Mouse (Mus musculus) midbrain, postnatal 0 days (tissue): Measurements from ENCODE around the gene Atp6v1e1. TPM values are rescaled to one million over a fixed set of nuclear protein-coding genes. Genes with fewer than 3 reads are reported as not detected.

Experiments
- ATAC-seq: fragments of 200-750 bp; cut with Nextera tagmentation; 2 replicates; pipeline ENCODE4 v1.8.0; 2017; ENCODE audit warnings: moderate number of reproducible peaks, mild to moderate bottlenecking, moderate TSS enrichment, moderate library complexity; ENCODE audit not compliant: low FRiP score
- DNase-seq: peaks from one replicate; pipeline ENCODE4 v3.0.0-alpha.2; 2015; ENCODE audit warnings: low spot score
- H3K27ac ChIP-seq: fragments of 300-500 bp; sonication (generic); 2 replicates; pipeline ENCODE4 v1.5.1; 2014; ENCODE audit warnings: low read depth, mild to moderate bottlenecking, low read length, mixed read lengths
- H3K27me3 ChIP-seq: fragments of 300-500 bp; sonication (generic); 2 replicates; pipeline ENCODE4 v1.6.1; 2014; ENCODE audit warnings: low read length, control low read depth, mixed read lengths; ENCODE audit not compliant: insufficient read depth
- H3K36me3 ChIP-seq: fragments of 300-500 bp; sonication (generic); 2 replicates; pipeline ENCODE4 v1.6.1; 2014; ENCODE audit warnings: low read length, control low read depth, mixed read lengths; ENCODE audit not compliant: insufficient read depth
- H3K4me1 ChIP-seq: fragments of 300-500 bp; sonication (generic); 2 replicates; pipeline ENCODE4 v1.6.1; 2014; ENCODE audit warnings: mild to moderate bottlenecking, control low read depth, antibody characterized with exemption, low read length, mixed read lengths; ENCODE audit not compliant: insufficient read depth
- H3K4me2 ChIP-seq: fragments of 300-500 bp; sonication (generic); 2 replicates; pipeline ENCODE4 v1.6.1; 2014; ENCODE audit warnings: low read depth, mild to moderate bottlenecking, low read length, mixed read lengths; ENCODE audit not compliant: poor library complexity, severe bottlenecking
- H3K4me3 ChIP-seq: fragments of 300-500 bp; sonication (generic); 2 replicates; pipeline ENCODE4 v1.5.1; 2014; ENCODE audit warnings: low read depth, mild to moderate bottlenecking, low read length, moderate library complexity
- H3K9ac ChIP-seq: fragments of 300-500 bp; sonication (generic); replicated peaks from 2 replicates; pipeline ENCODE4 v1.6.1; 2014; ENCODE audit warnings: mild to moderate bottlenecking, low read length, moderate library complexity, mixed read lengths; ENCODE audit not compliant: poor library complexity, severe bottlenecking
- H3K9me3 ChIP-seq: fragments of 300-500 bp; sonication (generic); 2 replicates; pipeline ENCODE4 v1.6.1; 2016; ENCODE audit warnings: low read length, control low read depth
- CTCF ChIP-seq: IDR thresholded peaks from 2 replicates; pipeline ENCODE4 v1.5.1; 2016; ENCODE audit warnings: antibody characterized with exemption, mild to moderate bottlenecking
- WGBS: fragments of 180-500 bp; shearing (Covaris S2); extraction: QIAGEN DNeasy Blood & Tissue Kit; methylation state at CpG from one replicate; pipeline ENCODE4 v1.1.7; 2014; 5-methylcytosine and 5-hydroxymethylcytosine counted together
- microRNA-seq: library from miRNA; unstranded; fragments of <30 nt; microRNA quantifications from one replicate; pipeline ENCODE4, GENCODE M21; 2016; ENCODE audit warnings: borderline number of aligned reads
- polyA plus RNA-seq: library from polyadenylated mRNA; unstranded; fragments of >200 nt; fragmentation: Nextera tagmentation; extraction: Ambion mirVana; gene quantifications from 2 replicates; pipeline ENCODE4 v1.2.1, GENCODE M21; 2015
- total RNA-seq: library from RNA; depleted of rRNA; stranded (reverse); fragments of >200 nt; gene quantifications from 2 replicates; pipeline ENCODE4 v1.2.3, GENCODE M21; 2014; rRNA removed

Gene Atp6v1e1
- total and polyA plus RNA-seq, 2 experiments from 2014 or later = 251 to 333 TPM

- H3K27ac ChIP-seq = peak within 1 kb of the TSS; percentile 70
- H3K9me3 ChIP-seq = no peaks in the 10 kb centered on the region
- H3K36me3 ChIP-seq = no peaks in the 10 kb centered on the region
- no peaks in the 10 kb centered on the region for H3K27me3 ChIP-seq
- DNase-seq (peak; percentile 85), ATAC-seq (peak; percentile 84)
- no peak within 1 kb of the TSS for H3K9ac ChIP-seq
- H3K4me3 ChIP-seq = no peak within 1 kb of the TSS
- H3K4me1 ChIP-seq = peaks cover 4% of the 10 kb centered on the region
- peak within 1 kb of the TSS; percentile 3; the same call in 1 of the 2 replicates for H3K4me2 ChIP-seq
- 8% methylated on average over 5 of the region's 5 CpGs for WGBS
- TF ChIP-seq CTCF = no peak
Observed at GRCm38 (mm10) chr6:120773149-120773628, 49.4 kb downstream of the Atp6v1e1 start, which contains the start of gene Slc25a18. Slc25a18 (plus strand) TSS chr6:120773578.

- Histone ChIP-seq H3K4me1 (peaks cover 4% of the 10 kb centered on the region), H3K36me3 (no peaks in the 10 kb centered on the region), H3K9me3 (no peaks in the 10 kb centered on the region), H3K4me2 (no peak overlapping the region), H3K27ac (no peak overlapping the region), H3K9ac (no peak overlapping the region), H3K4me3 (no peak overlapping the region), H3K27me3 (no peaks in the 10 kb centered on the region)
- DNase-seq (no peak), ATAC-seq (no peak)
- no peak for TF ChIP-seq CTCF
Observed at GRCm38 (mm10) chr6:120772025-120772424, 50.6 kb downstream of the Atp6v1e1 start.

GRCm38 (mm10) chr6:120771366-120771765 lies 51.2 kb downstream of the Atp6v1e1 start:
- DNase-seq (no peak), ATAC-seq (no peak)
- Histone ChIP-seq H3K9me3 (no peaks in the 10 kb centered on the region), H3K27me3 (no peaks in the 10 kb centered on the region), H3K9ac (no peak overlapping the region), H3K4me1 (peaks cover 4% of the 10 kb centered on the region), H3K4me3 (no peak overlapping the region), H3K36me3 (no peaks in the 10 kb centered on the region), H3K27ac (no peak overlapping the region), H3K4me2 (no peak overlapping the region)
- WGBS = 90% methylated on average over 1 of the region's 1 CpGs
- no peak for TF ChIP-seq CTCF

- Histone ChIP-seq H3K27ac (no peak overlapping the region), H3K36me3 (no peaks in the 10 kb centered on the region), H3K9me3 (no peaks in the 10 kb centered on the region), H3K4me3 (no peak overlapping the region), H3K9ac (no peak overlapping the region), H3K4me2 (no peak overlapping the region), H3K27me3 (no peaks in the 10 kb centered on the region), H3K4me1 (peaks cover 4% of the 10 kb centered on the region)
- no peak for DNase-seq
- ATAC-seq = no peak
- TF ChIP-seq CTCF = no peak
- 80% methylated on average over 1 of the region's 1 CpGs for WGBS
Observed at GRCm38 (mm10) chr6:120769972-120770371, 52.6 kb downstream of the Atp6v1e1 start.

GRCm38 (mm10) chr6:120761151-120761550 lies 61.4 kb downstream of the Atp6v1e1 start:
- DNase-seq = no peak
- WGBS = 83% methylated on average over 2 of the region's 2 CpGs
- no peak for TF ChIP-seq CTCF

GRCm38 (mm10) chr6:120746416-120746815 lies 76.2 kb downstream of the Atp6v1e1 start:
- TF ChIP-seq CTCF = no peak
- ATAC-seq (no peak), DNase-seq (no peak)
- Histone ChIP-seq H3K27ac (no peak overlapping the region), H3K4me2 (no peak overlapping the region), H3K36me3 (no peaks in the 10 kb centered on the region), H3K27me3 (no peaks in the 10 kb centered on the region), H3K9me3 (no peaks in the 10 kb centered on the region), H3K4me1 (no peaks in the 10 kb centered on the region), H3K4me3 (no peak overlapping the region), H3K9ac (no peak overlapping the region)
- 94% methylated on average over 2 of the region's 2 CpGs for WGBS

More at GRCm38 (mm10) chr6:120761151-120761550, 61.4 kb downstream of the Atp6v1e1 start:
- H3K36me3 ChIP-seq = peaks cover 8% of the 10 kb centered on the region; the same call in 1 of the 2 replicates
- no peaks in the 10 kb centered on the region for H3K4me1 ChIP-seq
- no peak for ATAC-seq
- no peak overlapping the region for H3K4me2 ChIP-seq
- no peak overlapping the region for H3K4me3 ChIP-seq
- H3K9ac ChIP-seq = no peak overlapping the region
- H3K9me3 ChIP-seq = no peaks in the 10 kb centered on the region
- H3K27ac ChIP-seq = no peak overlapping the region
- H3K27me3 ChIP-seq = no peaks in the 10 kb centered on the region

Small RNAs within 50 kb of the gene (microRNA-seq; reads per million reads assigned to microRNA genes)
- not detected for gene Gm25193

Other genes starting within 250 kb of the Atp6v1e1 start
- 6.0 and 11.1 TPM in 2 replicates for gene Cecr2, start 156.4 kb downstream of the Atp6v1e1 start, total RNA-seq
- gene Cecr2, start 156.4 kb downstream of the Atp6v1e1 start, polyA plus RNA-seq = 0.43 and 1.1 TPM in 2 replicates
- 51.6 and 73.9 TPM in 2 replicates for gene Slc25a18, start 49.2 kb downstream of the Atp6v1e1 start, total RNA-seq
- 35.8 and 42.9 TPM in 2 replicates for gene Slc25a18, start 49.2 kb downstream of the Atp6v1e1 start, polyA plus RNA-seq
- 133 and 210 TPM in 2 replicates for gene Bcl2l13, start 13.4 kb upstream of the Atp6v1e1 start, total RNA-seq
- gene Bcl2l13, start 13.4 kb upstream of the Atp6v1e1 start, polyA plus RNA-seq = 19.0 and 21.9 TPM in 2 replicates
- gene Bid, start 94.1 kb upstream of the Atp6v1e1 start, total RNA-seq = 36.3 and 40.0 TPM in 2 replicates
- 55.6 and 58.7 TPM in 2 replicates for gene Bid, start 94.1 kb upstream of the Atp6v1e1 start, polyA plus RNA-seq